Mouse (Mus musculus) adipose tissue, adult 10 weeks (tissue): ENCODE data around the gene Bhlha9. TPM values are rescaled to one million over a fixed set of nuclear protein-coding genes. Genes with fewer than 3 reads are reported as not detected.

Source experiments
- polyA plus RNA-seq: library from polyadenylated mRNA; stranded (reverse); fragments of 350-450 nt; fragmentation: Illumina TruSeq; extraction: RNeasy Lipid Tissue Mini Kit (QIAGEN cat#74804); gene quantifications from one replicate; pipeline ENCODE4 v1.2.3, GENCODE M21; 2014; ENCODE audit warnings: low read depth, low replicate concordance

The Bhlha9 gene
- polyA plus RNA-seq: not detected

DNA sequence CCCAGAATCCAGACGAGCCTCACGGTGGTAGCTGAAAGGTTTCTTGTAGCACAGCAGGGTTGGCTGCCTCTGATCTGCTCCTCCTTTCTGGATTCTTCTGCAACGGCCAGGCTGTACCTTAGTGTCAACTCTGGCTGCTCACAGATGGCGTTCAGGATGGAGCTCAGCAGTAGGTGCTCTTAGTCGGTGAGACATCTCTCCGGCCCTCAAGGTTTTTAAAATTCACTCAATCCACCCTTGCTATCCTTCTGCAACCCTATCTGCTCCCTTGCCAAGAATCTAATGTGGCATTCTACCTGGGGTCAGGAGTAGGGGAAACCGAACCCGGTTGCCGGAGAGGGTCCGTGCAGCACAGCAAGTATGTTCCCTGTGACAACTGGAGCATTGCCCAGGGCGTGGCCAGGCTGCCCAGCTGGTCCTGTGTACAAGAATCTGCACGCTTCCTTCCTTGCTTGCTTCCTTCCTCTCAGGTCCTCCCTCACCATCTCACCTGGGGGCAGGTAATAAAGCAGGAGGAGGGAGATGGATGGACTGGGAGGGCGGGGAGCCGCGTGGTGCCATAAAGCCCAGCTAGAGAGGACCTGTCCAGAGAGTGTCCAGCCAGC is at the start of gene Bhlha9:
Bhlha9 (plus strand) TSS at position 600 of the 605 bp plus-strand sequence.

DNA sequence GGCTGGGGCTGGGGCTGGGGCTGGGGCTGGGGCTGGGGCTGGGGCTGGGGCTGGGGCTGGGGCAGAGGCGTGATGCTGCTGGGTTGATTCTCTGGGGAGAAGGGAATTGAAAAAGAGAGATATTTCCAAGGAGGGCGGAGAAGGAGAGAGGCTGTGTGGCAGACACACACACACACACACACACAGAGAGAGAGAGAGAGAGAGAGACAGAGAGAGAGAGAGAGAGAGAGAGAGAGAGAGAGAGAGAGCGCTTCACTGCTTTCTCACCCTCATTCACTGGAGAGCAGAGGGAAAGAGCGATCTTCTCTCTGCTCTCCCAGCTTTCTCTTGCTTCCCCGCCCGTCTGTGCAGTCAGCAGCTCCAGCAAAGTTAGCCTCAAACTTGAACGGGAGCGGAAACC is 7.2 kb downstream of the Bhlha9 start, which contains the start of gene Trarg1:
Trarg1 (plus strand) TSS at position 301 of the 400 bp plus-strand sequence.

Other genes starting within 250 kb of the Bhlha9 start
- gene Abr, start 50.2 kb upstream of the Bhlha9 start, polyA plus RNA-seq: 53.5 TPM
- gene Trarg1, start 7.3 kb downstream of the Bhlha9 start, polyA plus RNA-seq: 57.6 TPM
- 23.1 TPM for gene Gosr1, start 91.1 kb downstream of the Bhlha9 start, polyA plus RNA-seq
- gene Cpd, start 174.5 kb downstream of the Bhlha9 start, polyA plus RNA-seq: 38.2 TPM
- 1.6 TPM for gene Tmigd1, start 229.7 kb downstream of the Bhlha9 start, polyA plus RNA-seq